Mouse (Mus musculus) heart, postnatal 4 days (tissue): Measurements from ENCODE around the gene Il21r. TPM values are rescaled to one million over a fixed set of nuclear protein-coding genes. Genes with fewer than 3 reads are reported as not detected.
A peak's percentile ranks its signal among the peaks of the same experiment; 100 is the strongest.

Experiments used
- DNase-seq: peaks from one replicate; pipeline ENCODE4 v3.0.0; 2021
- total RNA-seq, 2 experiments: library from RNA; stranded (reverse); gene quantifications; 2 replicates each; pipeline ENCODE4 v1.2.3; 2021

Il21r gene
- total RNA-seq, 2 experiments from 2014 or later = 0.50 to 0.69 TPM

- DNase-seq = no peak
Measured at GRCm38 (mm10) chr7:125601821-125602448, 1.3 kb upstream of the Il21r start.

- DNase-seq = no peak
Measured at GRCm38 (mm10) chr7:125604362-125605319, 1.4 kb downstream of the Il21r start.

GRCm38 (mm10) chr7:125605725-125606139 is 2.5 kb downstream of the Il21r start:
- no peak for DNase-seq

- DNase-seq = no peak
Measured at GRCm38 (mm10) chr7:125606265-125607164, 3.3 kb downstream of the Il21r start.

DNA sequence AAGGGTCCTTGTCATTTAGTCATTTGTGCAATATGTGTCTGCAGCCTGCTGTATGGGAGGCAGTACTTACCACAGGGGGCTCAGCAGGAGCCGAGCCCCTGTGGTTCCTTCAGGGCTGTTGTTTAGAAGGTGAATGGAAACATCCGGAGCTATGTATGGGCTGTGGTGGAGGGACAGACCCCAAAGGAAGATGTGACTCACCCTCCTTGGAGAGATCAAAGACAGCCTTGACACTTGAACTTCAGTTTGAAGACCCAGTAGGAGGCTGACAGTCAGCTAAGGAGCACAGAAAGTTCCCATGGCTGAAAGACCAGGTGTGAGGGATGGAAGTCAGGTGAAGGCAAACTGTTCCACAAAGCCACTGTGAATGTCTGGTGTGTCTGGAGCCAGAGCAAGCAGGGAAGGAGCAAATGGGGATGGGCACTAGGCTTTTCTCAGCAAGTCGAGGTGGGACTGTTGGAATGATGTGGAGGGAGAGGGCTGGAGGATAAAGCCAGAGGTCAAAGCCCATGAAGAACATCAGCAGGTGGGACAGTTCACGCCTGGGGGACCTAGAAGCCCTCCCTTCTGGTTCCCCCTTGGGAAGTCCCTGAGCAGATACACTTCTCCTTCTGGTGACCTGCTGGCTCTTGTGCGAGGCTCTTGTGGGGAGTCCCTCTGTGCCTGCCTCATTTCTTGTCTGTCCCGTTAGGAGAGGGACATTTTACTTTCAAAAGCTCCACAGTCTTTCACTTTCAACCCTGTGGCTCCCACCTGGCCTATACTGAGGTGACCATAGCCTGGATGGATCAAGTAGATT is 4.4 kb downstream of the Il21r start:
- DNase-seq = no peak

- no peak for DNase-seq
Measured at GRCm38 (mm10) chr7:125608183-125608688, 5.0 kb downstream of the Il21r start.

DNA sequence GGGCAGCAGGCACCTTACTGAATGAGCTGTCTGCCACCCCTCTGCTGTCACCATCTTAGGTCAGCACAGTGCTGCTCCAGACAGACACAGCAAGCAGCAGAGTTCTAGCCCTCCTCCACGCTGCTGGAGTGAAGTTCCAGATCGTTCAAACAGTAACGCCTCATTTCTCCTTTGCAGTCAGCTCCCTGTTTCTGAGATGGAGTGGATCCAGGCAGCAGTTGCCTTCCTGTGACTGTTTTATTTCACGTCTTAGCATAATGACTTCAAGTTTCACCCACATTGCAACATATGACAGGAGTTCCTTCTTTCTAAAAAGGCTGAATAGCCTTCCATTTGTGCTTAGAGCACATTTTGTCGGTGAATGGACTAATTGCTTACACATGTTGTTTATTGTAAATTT is 10.3 kb downstream of the Il21r start:
- DNase-seq = no peak

DNA sequence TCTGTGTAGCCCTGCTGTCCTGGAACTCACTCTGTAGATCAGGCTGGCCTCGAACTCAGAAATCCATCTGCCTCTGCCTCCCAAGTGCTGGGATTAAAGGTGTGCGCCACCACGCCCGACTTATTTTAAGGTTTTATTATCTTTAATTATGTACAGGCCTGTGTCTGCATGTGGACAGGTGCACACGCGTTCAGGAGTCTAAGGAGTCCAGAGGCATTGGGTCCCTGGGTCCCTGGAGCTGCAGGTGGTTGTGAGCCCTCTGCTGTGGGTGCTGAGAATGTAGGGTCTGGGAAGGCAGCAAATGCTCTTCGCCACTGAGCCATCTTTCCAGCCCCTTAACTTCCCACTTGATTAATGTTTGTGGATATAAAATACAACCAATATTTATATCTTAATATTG is 12.2 kb downstream of the Il21r start:
- no peak for DNase-seq

- no peak for DNase-seq
Measured at GRCm38 (mm10) chr7:125618016-125618415, 14.8 kb downstream of the Il21r start.

- DNase-seq = no peak
Measured at GRCm38 (mm10) chr7:125620077-125620476, 16.8 kb downstream of the Il21r start.

GRCm38 (mm10) chr7:125622741-125623685 is 19.8 kb downstream of the Il21r start:
- no peak for DNase-seq

DNA sequence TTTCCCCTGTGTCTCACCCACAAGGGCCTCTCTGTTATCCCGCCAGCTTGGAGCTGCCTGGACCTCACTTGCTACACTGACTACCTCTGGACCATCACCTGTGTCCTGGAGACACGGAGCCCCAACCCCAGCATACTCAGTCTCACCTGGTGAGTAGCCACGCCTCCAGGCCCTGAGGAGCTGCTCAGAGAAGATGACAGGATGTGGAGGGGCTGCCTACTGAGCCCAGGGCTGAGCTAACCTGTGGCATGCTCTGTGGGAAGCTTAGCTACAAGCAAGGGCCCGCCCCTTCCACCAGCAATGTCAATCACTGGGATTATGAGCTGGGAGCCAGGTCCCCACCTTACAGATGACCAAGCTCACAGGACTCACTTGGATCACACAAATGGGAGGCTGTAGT is 22.0 kb downstream of the Il21r start:
- no peak for DNase-seq

DNA sequence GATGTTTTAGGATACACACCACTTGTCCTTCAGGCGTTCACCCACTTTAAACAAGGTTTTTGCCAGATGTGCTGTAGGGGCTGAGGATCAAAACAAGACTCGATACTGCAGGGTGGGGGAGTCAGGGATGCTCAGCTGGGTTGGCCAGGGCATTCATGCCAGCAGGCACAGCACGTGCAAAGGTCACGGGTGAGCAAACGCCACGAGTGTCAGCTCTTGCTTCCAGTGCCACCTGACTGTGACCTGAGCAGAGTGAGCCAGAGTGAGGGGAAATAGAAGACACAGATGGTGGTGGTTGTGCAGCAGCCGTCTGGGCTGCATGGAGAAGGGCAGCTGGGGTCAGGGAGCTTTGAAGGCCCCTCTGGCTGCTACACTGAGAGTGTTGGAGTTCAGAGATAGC is 22.6 kb downstream of the Il21r start:
- DNase-seq = no peak

GRCm38 (mm10) chr7:125630317-125630716 is 27.1 kb downstream of the Il21r start:
- DNase-seq = no peak

- DNase-seq = no peak
Measured at GRCm38 (mm10) chr7:125630989-125631388, 27.8 kb downstream of the Il21r start.

GRCm38 (mm10) chr7:125637220-125638140 is 34.3 kb downstream of the Il21r start:
- DNase-seq = no peak

DNA sequence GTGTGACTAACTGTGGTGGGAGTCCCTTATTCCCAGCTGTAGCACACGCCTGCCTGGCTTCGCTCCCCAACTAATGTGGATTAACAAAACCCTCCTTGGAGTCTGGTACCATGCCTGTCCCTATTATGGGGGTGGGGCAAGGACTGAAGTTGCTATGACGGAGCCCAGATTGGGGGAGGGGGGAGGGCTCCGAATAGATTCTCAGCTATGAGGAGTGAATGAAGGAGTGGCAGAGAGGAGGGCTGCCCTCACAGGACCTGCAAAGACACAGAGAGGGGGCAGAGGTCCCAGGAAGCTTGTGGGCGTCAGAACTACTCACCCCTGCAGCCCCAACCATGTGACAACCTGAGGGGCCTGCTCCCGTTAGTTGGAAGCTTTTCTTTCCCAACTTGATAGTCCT is 35.1 kb downstream of the Il21r start:
- DNase-seq = no peak

- peak; percentile 65 for DNase-seq
Measured at GRCm38 (mm10) chr7:125638870-125639386, 35.7 kb downstream of the Il21r start.

GRCm38 (mm10) chr7:125643880-125644279 is 40.7 kb downstream of the Il21r start:
- no peak for DNase-seq
